Mouse (Mus musculus): ENCODE measurements at regions not wholly inside any gene's neighbourhood (a gene's known extent, or its start where the extent isn't known, plus 50 kb on each side); places are given as distances from the start of the nearest gene placed in this dataset.
A peak's percentile ranks its signal among the peaks of the same experiment; 100 is the strongest.

DNA sequence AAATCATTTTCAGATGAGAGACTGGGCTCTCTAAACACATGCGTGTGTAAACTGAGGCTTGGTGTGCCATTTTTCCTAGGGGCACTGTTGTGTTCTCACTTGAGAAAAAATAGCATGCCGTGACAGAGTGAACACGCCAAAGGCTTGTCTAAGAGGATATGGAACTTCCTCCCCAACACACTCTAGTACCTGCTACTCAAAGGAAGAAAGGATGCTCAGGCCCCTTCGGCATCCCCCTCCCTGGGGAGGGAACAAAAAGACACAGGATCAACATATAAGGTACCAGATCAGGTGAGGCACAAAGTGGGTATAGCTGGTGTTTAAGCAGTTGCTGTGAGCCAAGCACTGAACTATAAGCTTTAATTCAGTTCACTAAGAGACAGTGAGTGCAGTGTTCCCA, 74.0 kb upstream of the Sesn3 start:
- Histone ChIP-seq H3K4me3 (ENCODE audit: low read depth, low read length) (no peak overlapping the region), H3K9ac (ENCODE audit: low read depth, low read length) (no peak overlapping the region), H3K27me3 (ENCODE audit: control insufficient read depth, insufficient read depth, low read depth, low read length) (no peaks in the 10 kb centered on the region), H3K4me1 (ENCODE audit: control insufficient read depth, low read depth, low read length) (no peaks in the 10 kb centered on the region), H3K4me2 (ENCODE audit: low read depth, low read length) (no peak overlapping the region), H3K36me3 (ENCODE audit: control insufficient read depth, insufficient read depth) (no peaks in the 10 kb centered on the region), H3K9me3 (replicated peaks; ENCODE audit: control insufficient read depth, low read length) (no peaks in the 10 kb centered on the region), H3K27ac (ENCODE audit: low read length) (no peak overlapping the region)
- WGBS (ENCODE audit: insufficient replicate concordance): 56% methylated on average over 4 of the region's 4 CpGs
- ATAC-seq (ENCODE audit: low read depth): no peak

DNA sequence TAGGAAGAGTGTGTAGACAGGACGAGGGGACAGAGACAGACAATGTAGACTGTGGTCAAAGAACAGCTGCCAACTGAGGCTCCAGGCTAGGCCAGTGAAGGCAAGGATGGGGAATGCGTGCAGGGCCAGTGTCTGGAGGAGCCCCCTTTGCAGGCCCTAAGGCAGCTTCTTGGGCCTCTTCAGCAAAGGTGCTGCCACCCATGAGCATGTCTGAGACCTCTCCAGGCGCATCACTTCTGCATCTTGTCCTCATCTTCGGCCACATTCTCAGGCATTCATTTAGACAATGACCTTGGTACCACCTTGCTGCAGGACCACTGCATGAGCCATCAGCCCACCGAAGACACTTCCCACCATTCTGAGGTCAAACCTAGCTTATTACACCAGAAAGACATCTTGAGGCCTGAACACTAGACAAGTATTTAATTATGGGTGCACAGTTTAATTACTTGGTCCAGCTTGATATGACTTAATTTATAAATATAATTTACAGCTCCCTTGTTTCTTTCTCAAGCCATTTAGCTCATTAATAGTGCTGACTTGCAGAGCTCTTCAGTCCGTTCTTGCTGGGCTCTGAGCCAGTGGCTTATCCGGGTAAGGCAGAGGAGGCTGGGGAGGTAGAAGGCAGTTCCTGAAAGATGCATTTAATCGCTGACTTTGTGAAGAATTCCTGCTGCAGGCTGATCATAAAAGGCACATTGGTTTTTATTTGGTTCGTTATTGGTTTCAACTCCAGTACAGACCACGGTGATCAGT, 72.1 kb upstream of the Sesn3 start:
- no peaks in the 10 kb centered on the region for H3K9me3 ChIP-seq (replicated peaks; ENCODE audit: control insufficient read depth, low read length)
- H3K27me3 ChIP-seq (ENCODE audit: control insufficient read depth, insufficient read depth, low read depth, low read length): no peaks in the 10 kb centered on the region
- no peak overlapping the region for H3K4me3 ChIP-seq (ENCODE audit: low read depth, low read length)
- no peak overlapping the region for H3K27ac ChIP-seq (ENCODE audit: low read length)
- WGBS (ENCODE audit: insufficient replicate concordance): 58% methylated on average over 10 of the region's 10 CpGs
- no peaks in the 10 kb centered on the region; the same call in 1 of the 2 replicates for H3K4me1 ChIP-seq (ENCODE audit: control insufficient read depth, low read depth, low read length)
- H3K9ac ChIP-seq (ENCODE audit: low read depth, low read length): no peak overlapping the region
- no peak for ATAC-seq (ENCODE audit: low read depth)
- no peaks in the 10 kb centered on the region for H3K36me3 ChIP-seq (ENCODE audit: control insufficient read depth, insufficient read depth)
- no peak overlapping the region for H3K4me2 ChIP-seq (ENCODE audit: low read depth, low read length)

DNA sequence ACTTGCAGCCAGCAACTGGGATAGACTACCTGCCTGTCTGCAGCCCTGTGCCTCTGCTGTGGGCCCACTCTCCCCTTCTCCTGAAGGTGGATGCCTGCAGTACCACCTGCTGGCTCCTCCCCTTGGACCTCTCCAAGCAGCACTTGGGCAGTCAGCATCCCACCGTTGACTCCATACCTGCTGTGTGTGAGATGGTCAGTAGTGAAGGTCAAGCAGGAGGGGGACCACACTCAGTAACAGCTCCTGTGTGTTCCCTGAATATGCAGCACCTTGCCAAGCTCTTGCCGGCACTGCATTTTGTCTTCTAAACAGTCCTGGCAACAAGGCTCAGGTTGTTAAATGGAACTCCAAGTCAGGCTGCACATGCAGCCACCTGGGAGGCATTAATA, 71.6 kb upstream of the Sesn3 start:
- no peaks in the 10 kb centered on the region for H3K9me3 ChIP-seq (replicated peaks; ENCODE audit: control insufficient read depth, low read length)
- no peaks in the 10 kb centered on the region; the same call in 1 of the 2 replicates for H3K4me1 ChIP-seq (ENCODE audit: control insufficient read depth, low read depth, low read length)
- ATAC-seq (ENCODE audit: low read depth): no peak
- no peak overlapping the region for H3K4me3 ChIP-seq (ENCODE audit: low read depth, low read length)
- 66% methylated on average over 2 of the region's 2 CpGs for WGBS (ENCODE audit: insufficient replicate concordance)
- no peak overlapping the region for H3K27ac ChIP-seq (ENCODE audit: low read length)
- no peaks in the 10 kb centered on the region for H3K27me3 ChIP-seq (ENCODE audit: control insufficient read depth, insufficient read depth, low read depth, low read length)
- H3K9ac ChIP-seq (ENCODE audit: low read depth, low read length): no peak overlapping the region
- H3K36me3 ChIP-seq (ENCODE audit: control insufficient read depth, insufficient read depth): no peaks in the 10 kb centered on the region
- no peak overlapping the region for H3K4me2 ChIP-seq (ENCODE audit: low read depth, low read length)

DNA sequence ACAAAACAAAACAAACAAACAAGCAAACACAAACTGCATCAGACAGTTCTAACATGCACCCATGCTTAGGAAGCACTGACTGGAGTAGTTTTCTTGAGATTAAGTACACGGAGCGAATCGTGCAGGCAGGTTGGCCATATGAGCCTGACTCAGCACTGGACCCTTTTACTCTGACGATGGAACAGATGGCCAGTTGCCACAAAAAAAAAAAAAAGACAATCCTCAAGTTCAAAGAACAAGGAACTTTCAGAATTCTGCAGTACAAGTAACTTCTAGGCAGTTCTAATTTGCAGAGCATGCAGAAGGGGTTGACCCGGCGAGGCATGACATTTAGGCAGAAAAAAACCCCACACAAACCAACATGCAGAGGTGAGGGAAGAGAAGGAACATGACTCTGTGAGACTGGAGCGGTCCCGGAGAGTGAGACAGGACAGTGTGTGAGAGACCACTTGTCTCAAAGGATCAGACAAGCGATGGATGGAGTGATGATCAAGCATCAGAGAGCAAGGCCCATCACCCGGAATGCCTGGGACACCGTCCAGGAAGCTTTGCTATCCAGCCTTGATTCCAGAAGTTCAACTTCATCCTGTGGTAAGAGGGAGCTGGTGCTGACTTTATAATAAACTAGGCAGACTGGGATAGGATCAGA, 71.0 kb upstream of the Sesn3 start:
- ATAC-seq (ENCODE audit: low read depth): no peak
- Histone ChIP-seq H3K4me1 (ENCODE audit: control insufficient read depth, low read depth, low read length) (no peaks in the 10 kb centered on the region; the same call in 1 of the 2 replicates), H3K4me2 (ENCODE audit: low read depth, low read length) (no peak overlapping the region), H3K27ac (ENCODE audit: low read length) (no peak overlapping the region), H3K4me3 (ENCODE audit: low read depth, low read length) (no peak overlapping the region), H3K36me3 (ENCODE audit: control insufficient read depth, insufficient read depth) (no peaks in the 10 kb centered on the region), H3K9ac (ENCODE audit: low read depth, low read length) (no peak overlapping the region), H3K9me3 (replicated peaks; ENCODE audit: control insufficient read depth, low read length) (no peaks in the 10 kb centered on the region), H3K27me3 (ENCODE audit: control insufficient read depth, insufficient read depth, low read depth, low read length) (no peaks in the 10 kb centered on the region)
- 68% methylated on average over 11 of the region's 11 CpGs for WGBS (ENCODE audit: insufficient replicate concordance)

DNA sequence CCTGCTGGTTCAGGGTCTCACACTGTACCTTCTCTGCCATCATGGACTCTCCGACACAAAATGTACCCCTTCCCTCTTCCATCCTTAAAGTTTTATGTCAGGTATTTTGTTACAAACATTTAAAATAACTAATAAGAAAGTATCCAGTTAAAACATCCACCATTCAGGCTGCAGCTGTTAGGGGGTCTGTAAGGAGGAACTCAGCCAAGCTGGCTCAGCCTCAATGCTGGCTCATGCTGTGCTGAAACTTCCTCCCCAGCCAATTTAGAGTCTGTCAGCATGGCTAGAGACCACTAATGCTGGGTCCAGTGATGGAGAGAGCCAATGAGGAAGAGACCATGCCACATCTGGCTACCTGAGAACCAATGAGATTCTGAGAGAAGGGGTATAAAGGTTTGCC, 70.0 kb upstream of the Sesn3 start:
- H3K9me3 ChIP-seq (replicated peaks; ENCODE audit: control insufficient read depth, low read length): no peaks in the 10 kb centered on the region

DNA sequence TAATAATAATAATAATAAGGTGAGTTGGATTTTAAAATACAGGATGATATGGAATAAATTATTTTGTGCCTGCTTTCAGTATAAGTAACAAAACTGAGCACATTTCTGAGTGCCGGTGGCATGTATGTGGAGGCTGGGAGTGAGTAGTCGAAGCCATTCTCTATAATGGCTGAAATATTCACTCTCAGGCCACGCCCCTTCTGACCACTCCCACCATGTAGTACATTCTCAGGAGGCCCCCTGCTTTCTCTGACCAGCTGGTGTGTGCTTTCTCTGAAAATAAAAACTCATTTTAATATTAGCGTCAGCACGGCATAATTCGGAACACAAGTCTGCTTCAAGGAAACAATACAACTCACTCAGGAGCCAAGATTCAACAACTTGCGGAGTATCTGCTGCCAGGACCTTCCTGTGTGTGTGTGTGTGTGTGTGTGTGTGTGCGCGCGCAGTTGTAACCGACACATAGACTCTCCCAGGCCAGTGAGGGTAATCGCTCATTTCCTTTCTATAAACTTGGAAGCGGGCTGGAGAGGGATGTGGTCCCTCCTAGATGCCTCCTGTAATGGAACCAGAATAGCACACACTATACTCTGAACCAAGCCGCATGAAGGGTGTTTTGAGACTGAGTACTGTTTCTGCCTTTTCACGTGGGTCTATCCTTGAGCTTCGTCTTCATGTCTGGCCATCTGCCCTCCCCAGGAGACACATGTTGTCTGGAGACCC, 67.9 kb upstream of the Sesn3 start:
- Histone ChIP-seq H3K4me2 (ENCODE audit: low read depth, low read length) (no peak overlapping the region), H3K4me3 (ENCODE audit: low read depth, low read length) (no peak overlapping the region), H3K36me3 (ENCODE audit: control insufficient read depth, insufficient read depth) (no peaks in the 10 kb centered on the region), H3K27me3 (ENCODE audit: control insufficient read depth, insufficient read depth, low read depth, low read length) (no peaks in the 10 kb centered on the region), H3K9ac (ENCODE audit: low read depth, low read length) (no peak overlapping the region), H3K27ac (ENCODE audit: low read length) (0 out of 2 replicates have a peak overlapping the region, but pooled peaks have one; percentile 10), H3K9me3 (replicated peaks; ENCODE audit: control insufficient read depth, low read length) (no peaks in the 10 kb centered on the region), H3K4me1 (ENCODE audit: control insufficient read depth, low read depth, low read length) (no peaks in the 10 kb centered on the region; the same call in 1 of the 2 replicates)
- ATAC-seq (ENCODE audit: low read depth): no peak
- WGBS (ENCODE audit: insufficient replicate concordance): 77% methylated on average over 16 of the region's 16 CpGs

More for the DNA sequence above, 70.0 kb upstream of the Sesn3 start:
- Histone ChIP-seq H3K27me3 (ENCODE audit: control insufficient read depth, insufficient read depth, low read depth, low read length) (no peaks in the 10 kb centered on the region), H3K9ac (ENCODE audit: low read depth, low read length) (no peak overlapping the region), H3K27ac (ENCODE audit: low read length) (no peak overlapping the region), H3K4me1 (ENCODE audit: control insufficient read depth, low read depth, low read length) (no peaks in the 10 kb centered on the region; the same call in 1 of the 2 replicates), H3K4me2 (ENCODE audit: low read depth, low read length) (no peak overlapping the region), H3K36me3 (ENCODE audit: control insufficient read depth, insufficient read depth) (no peaks in the 10 kb centered on the region), H3K4me3 (ENCODE audit: low read depth, low read length) (no peak overlapping the region)
- no peak for ATAC-seq (ENCODE audit: low read depth)
- WGBS (ENCODE audit: insufficient replicate concordance): 86% methylated on average over 1 of the region's 1 CpGs

DNA sequence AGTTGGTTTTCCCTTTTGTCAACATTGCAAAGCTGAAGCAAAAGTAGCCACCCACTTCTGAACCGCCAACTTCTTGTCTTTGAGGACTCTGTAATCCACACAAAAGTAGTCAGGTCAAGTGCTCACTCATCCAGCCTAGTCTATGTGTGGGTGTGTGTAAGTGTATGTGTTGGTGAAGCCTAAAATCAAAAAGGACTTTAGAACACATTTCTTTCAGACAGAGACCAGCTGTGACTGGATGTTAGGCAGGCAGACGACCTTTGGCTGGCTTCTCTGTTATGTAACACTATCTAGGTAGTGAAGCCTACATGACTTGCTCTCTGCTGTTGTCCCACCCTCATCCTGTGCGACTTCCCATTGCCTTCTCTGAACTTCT, 67.3 kb upstream of the Sesn3 start:
- WGBS (ENCODE audit: insufficient replicate concordance): 37% methylated on average over 3 of the region's 3 CpGs
- Histone ChIP-seq H3K4me3 (ENCODE audit: low read depth, low read length) (no peak overlapping the region), H3K4me1 (ENCODE audit: control insufficient read depth, low read depth, low read length) (no peaks in the 10 kb centered on the region; the same call in 1 of the 2 replicates), H3K9ac (ENCODE audit: low read depth, low read length) (no peak overlapping the region), H3K4me2 (ENCODE audit: low read depth, low read length) (no peak overlapping the region), H3K36me3 (ENCODE audit: control insufficient read depth, insufficient read depth) (no peaks in the 10 kb centered on the region), H3K27ac (ENCODE audit: low read length) (0 out of 2 replicates have a peak overlapping the region, but pooled peaks have one; percentile 10), H3K9me3 (replicated peaks; ENCODE audit: control insufficient read depth, low read length) (no peaks in the 10 kb centered on the region), H3K27me3 (ENCODE audit: control insufficient read depth, insufficient read depth, low read depth, low read length) (no peaks in the 10 kb centered on the region)
- peak; percentile 64 for ATAC-seq (ENCODE audit: low read depth)

DNA sequence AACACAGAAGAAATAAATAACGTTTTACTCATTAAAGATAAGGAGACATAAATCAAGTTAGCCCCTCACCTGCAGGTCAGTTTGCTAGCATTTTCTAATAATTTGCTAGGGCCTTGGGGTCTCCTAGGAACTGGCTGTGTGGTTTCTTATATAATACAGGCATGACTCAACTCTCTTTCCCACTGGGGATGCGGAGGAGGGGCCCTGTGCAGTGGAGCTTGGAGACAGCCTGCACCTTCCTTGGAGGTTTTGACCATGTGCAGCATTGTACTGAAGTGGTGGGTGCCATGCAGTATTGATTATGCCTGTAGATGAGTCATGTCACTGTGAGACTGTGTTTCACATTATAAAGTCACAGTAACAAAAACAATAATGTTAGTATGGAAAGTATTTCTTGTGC, 61.6 kb upstream of the Sesn3 start:
- H3K27ac ChIP-seq (ENCODE audit: low read length): no peak overlapping the region
- ATAC-seq (ENCODE audit: low read depth): no peak
- no peak overlapping the region for H3K4me2 ChIP-seq (ENCODE audit: low read depth, low read length)
- no peaks in the 10 kb centered on the region for H3K36me3 ChIP-seq (ENCODE audit: control insufficient read depth, insufficient read depth)
- no peak overlapping the region for H3K9ac ChIP-seq (ENCODE audit: low read depth, low read length)
- H3K9me3 ChIP-seq (replicated peaks; ENCODE audit: control insufficient read depth, low read length): no peaks in the 10 kb centered on the region
- 66% methylated on average over 2 of the region's 2 CpGs for WGBS (ENCODE audit: insufficient replicate concordance)
- H3K4me3 ChIP-seq (ENCODE audit: low read depth, low read length): no peak overlapping the region
- H3K27me3 ChIP-seq (ENCODE audit: control insufficient read depth, insufficient read depth, low read depth, low read length): no peaks in the 10 kb centered on the region
- H3K4me1 ChIP-seq (ENCODE audit: control insufficient read depth, low read depth, low read length): peaks cover 4% of the 10 kb centered on the region
